Mouse (Mus musculus): ENCODE measurements around the gene Try10. TPM values are rescaled to one million over a fixed set of nuclear protein-coding genes. Genes with fewer than 3 reads are reported as not detected.

Try10 gene
- not detected for polyA plus RNA-seq (2017; shearing (Covaris generic))

DNA sequence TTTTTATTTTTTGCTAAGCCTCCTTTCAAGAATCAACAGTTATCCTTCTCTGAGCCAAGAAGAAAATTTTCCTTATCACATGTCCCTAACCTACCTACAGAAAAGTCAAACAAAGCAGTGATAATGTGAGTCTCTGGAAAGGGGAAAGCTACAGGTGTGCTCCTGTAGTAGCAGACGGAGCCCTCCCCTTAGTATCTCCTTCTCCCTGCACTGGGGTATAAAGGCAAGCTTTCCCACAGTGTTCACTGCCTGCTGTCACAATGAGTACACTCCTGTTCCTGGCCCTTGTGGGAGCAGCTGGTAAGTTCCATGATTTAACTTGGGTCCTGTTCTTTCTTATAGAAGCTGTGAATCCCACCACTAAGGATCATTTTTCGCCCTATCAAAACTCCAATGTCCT lies at the start of gene Try10:
TSS of gene Try10 (plus strand) at position 174 of the 400 bp plus-strand sequence.

GRCm38 (mm10) chr6:41316741-41317140 lies 37.2 kb upstream of the Try10 start, which contains the start of gene Try5:
Gene Try5 (minus strand): TSS chr6:41316841.

GRCm38 (mm10) chr6:41377578-41377977 lies 23.7 kb downstream of the Try10 start, which contains the start of gene Prss3:
Gene Prss3 (minus strand): TSS chr6:41377678.

GRCm38 (mm10) chr6:41392056-41392455 lies 38.2 kb downstream of the Try10 start, which contains the start of gene Gm5771:
Gene Gm5771 (plus strand): TSS chr6:41392356.

Other genes starting within 250 kb of the Try10 start
- gene Try4, start 51.8 kb upstream of the Try10 start, polyA plus RNA-seq (2017; shearing (Covaris generic)), result not detected
- gene Try5, start 37.3 kb upstream of the Try10 start, polyA plus RNA-seq (2017; shearing (Covaris generic)), result not detected
- not detected for gene Prss3, start 23.6 kb downstream of the Try10 start, polyA plus RNA-seq (2017; shearing (Covaris generic))
- gene Gm5771, start 38.3 kb downstream of the Try10 start, polyA plus RNA-seq (2017; shearing (Covaris generic)), result not detected
- gene Gm10334, start 92.0 kb downstream of the Try10 start, polyA plus RNA-seq (2017; shearing (Covaris generic)), result not detected
- not detected for gene Prss1, start 104.8 kb downstream of the Try10 start, polyA plus RNA-seq (2017; shearing (Covaris generic))
- 1.1 TPM for gene Prss2, start 167.7 kb downstream of the Try10 start, polyA plus RNA-seq (2017; shearing (Covaris generic))